Mouse (Mus musculus) erythroblast, embryonic 14.5 days (primary cell): ENCODE measurements around the gene Fcgr2b.

Experiments used
- GATA1 ChIP-seq: IDR thresholded peaks from 2 replicates; pipeline ENCODE4 v1.6.1; 2012; ENCODE audit warnings: low read length, inconsistent platforms, mixed read lengths
- TAL1 ChIP-seq: IDR thresholded peaks from 3 replicates; pipeline ENCODE4 v1.6.1; 2012; ENCODE audit warnings: low read length, inconsistent platforms, mixed read lengths

DNA sequence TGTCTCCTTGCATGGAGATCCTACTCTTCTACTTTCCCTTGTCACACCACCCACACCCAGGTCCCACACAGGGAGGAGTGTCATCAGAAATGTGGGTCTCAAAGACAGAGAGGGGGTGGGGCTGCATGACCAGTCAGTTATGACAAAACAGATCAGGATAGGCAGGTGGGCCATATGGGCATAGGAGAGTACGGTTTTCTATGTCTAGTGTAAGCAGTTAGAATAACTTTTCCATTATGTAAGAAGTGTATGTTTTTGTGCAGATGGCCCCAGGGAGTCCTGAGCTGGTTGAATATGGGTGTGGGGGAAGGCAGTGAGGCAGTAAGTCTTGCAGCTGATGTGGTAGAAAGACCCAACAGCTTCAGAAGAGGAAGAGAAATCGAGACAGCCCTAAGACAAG lies 47.9 kb downstream of the Fcgr2b start:
- TF ChIP-seq GATA1: no peak
- no peak for TF ChIP-seq TAL1
